Mouse (Mus musculus) layer of hippocampus, postnatal 36 days (tissue): ENCODE measurements around the gene Rtn3. TPM values are rescaled to one million over a fixed set of nuclear protein-coding genes. Genes with fewer than 3 reads are reported as not detected.
"Not testable (repeated sequence)": the region's sequence is repeated elsewhere in the genome, so short reads cannot be mapped to it uniquely, and the experiment has no call there.

ENCODE experiments used
- DNase-seq, 2 experiments: peaks; one replicate each; pipeline ENCODE4 v3.0.0; 2022
- total RNA-seq, 2 experiments: library from RNA; stranded (reverse); gene quantifications; 2 replicates each; pipeline ENCODE4 v1.2.3; 2021

The Rtn3 gene
- total RNA-seq = 100 to 1,000 TPM; 737 to 795 TPM

DNA sequence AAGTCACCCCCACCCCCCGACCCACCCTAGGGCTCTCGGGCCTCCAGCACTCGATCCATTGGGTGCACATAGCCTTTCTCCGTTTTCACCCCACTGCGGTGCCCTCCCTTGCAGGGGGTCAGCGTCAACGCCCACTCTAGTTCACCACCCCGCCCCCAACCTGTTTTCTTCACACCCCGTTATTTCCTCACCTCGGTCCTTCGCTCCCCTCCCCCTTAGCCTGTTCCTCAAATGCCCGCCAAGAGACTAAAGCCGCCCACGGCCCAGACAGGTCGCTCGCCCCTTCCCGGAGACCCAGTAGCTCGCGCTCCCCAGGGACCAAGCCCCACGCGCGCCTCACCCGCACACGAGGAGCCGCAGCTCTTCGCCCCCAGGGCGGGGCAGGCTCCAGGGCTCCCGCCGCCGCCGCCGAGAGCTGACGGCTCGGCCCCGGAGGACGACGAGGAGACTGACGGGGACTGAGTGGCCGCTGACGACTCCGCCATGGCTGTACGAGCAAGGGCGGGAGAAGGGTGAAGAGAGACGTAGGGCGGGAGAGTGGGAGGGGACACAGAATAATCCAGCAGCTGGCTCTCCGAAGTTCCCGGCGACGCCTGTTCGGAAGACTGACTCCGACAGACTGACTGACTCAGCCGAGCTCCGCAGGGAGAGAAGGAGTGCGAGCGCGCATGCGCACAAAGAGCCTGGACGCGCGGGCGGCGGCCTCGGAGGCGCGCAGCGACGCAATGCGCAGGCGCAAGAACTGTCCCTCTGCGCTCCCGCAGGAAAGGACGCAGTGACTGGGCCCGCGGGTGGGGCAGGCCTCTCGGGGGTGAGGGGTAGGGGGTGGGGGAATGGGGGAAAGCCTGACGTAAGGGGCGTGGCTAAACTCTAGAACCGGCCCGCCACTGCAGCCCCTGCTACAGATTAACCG lies at the start of gene Rtn3:
TSS of gene Rtn3 (minus strand) at position 683 of the 913 bp plus-strand sequence.
- peak; percentile 96 for DNase-seq

DNA sequence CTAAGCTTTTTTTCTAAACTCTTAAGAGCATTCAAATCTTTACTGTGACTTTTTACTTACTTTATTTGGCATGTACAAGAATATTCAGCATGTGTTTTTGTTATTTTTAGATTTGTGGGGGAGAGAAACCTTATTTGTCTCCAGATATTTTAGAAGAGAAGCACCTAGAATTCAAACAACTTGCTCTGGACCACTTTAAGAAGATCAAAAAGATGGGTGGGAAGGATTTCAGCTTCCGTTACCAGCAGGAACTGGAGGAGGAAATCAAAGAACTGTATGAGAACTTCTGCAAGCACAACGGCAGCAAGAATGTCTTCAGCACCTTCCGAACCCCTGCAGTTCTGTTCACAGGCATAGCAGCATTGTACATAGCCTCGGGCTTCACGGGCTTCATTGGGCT lies 48.8 kb upstream of the Rtn3 start:
- no peak for DNase-seq

DNA sequence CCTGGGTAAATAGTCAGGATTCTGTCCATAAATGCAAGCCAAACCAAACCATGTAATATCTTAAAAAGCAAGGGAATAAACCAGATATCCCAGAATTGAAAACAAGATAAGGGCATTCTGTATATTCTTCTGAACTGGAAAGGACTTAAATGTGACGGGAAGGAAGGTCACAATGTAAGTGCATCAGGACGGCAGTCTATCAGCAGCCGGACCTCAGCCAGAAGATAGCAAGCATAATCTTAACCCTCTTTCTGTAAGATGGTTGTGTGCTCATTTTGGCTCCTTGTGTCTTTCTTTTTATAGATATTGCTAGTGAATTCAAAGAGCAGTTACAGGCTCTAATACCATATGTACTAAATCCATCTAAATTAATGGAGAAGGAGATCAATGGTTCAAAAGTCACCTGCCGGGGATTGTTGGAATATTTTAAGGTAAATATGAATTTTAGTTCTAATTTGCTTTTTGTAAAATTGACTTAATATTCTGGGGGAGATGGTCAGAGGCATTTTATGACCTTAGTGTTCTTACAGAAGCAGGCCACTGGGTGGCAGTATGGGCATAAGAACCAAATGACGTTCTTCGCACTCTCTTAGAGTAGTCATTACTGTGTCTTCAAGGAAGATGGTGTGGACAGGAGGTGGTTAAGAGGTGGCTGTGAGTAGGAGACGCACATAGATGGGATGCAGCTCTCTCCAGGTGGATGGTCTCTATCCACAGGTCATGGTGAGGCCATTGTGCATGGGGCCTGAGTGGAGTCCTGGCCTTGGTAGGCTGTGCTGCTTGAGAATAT lies 45.8 kb upstream of the Rtn3 start:
- peak; percentile 40 to 61 for DNase-seq

DNA sequence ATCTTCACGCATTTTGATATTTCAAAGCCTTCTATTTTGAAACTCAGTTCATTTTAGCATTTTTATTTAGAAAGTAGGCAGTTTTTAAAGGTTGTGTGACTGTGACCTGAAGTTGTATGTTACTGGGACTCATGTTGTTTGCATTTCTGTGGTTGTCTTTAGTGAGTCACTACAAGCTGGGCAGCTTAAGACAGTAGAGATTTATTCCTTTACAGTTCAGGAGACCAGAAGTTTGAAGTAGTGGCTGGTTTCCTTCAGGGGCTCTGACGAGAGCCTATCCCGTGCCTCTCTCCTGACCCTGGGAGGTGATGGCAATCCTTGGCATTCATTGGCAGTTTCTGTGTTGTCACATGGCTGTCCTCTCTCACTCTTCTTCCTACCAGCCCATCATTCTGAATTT lies 41.8 kb upstream of the Rtn3 start:
- DNase-seq = no peak

DNA sequence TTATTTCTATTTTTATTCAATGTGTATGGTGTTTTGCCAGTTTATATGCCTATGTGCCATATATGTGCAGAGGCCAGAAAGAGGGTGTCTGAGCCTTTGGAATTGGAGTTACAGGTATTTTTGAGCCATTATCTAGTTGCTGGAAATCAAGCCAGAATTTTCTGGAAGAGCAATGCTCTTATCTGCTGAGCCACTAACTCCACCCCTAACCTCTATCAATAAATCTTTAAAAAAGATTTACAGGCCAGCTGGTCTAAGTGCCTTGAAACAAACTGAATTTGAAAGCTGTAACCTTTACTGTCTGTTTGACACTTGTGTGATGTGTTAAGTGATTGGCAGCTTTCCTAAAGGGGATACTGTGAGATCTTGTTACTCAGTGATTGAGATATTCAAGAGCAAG lies 40.7 kb upstream of the Rtn3 start:
- no peak for DNase-seq

DNA sequence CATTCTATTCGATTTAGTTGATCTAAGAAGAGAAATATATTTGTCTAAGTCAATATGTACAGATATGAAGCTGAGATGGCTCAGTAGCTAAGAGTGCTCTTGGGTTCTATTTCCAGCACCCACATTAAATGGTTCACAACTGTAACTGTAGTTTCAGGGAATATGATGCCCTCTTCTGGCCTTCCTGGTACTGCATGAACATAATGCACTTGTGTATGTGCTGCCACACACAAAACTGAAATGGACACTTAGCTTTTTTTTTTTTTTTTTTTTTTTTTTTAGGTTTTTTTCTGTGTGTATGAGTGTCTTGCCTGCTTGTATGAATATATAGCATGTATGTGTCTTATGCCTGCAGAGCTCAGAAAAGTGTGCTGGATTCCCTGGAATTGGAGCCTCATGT lies 40.2 kb upstream of the Rtn3 start:
- DNase-seq = no peak

DNA sequence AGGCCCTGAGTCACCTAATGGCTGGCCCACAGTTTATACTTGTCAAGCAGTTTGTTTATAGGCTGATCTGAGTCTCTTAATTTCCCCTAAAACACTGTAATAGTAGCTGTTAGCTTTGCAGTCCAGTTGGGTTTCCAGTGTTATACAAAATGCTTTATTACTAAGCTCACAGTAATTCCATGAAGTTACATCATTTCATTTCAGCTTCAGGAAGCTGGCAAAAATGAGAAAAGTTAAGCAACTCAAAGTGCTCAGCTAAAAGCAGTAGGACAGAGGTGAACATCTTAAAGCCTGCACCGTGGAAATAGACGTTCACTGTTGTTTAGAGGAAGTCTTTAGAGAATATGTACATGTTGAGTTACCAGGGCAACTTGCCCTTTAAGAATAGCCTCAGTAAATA lies 39.8 kb upstream of the Rtn3 start:
- DNase-seq = no peak

DNA sequence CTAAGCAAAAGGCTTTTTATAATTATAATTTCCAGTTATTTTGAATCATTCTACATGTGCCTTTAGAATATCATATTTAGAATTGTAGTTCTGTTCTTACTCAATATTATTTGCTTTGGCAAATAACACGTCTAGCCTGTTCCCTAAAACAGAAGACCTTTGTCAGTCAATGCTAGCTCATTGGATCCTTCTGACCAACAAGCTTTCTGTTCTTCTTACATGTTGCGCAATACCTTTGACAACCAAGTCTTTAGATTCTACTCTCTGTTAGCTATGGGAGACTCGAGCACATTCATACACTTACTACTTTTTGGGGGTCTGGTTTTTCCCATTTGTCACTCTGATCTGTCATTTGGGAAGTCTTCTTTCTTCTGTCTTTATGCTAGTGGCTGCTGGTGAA lies 38.5 kb upstream of the Rtn3 start:
- no peak for DNase-seq

DNA sequence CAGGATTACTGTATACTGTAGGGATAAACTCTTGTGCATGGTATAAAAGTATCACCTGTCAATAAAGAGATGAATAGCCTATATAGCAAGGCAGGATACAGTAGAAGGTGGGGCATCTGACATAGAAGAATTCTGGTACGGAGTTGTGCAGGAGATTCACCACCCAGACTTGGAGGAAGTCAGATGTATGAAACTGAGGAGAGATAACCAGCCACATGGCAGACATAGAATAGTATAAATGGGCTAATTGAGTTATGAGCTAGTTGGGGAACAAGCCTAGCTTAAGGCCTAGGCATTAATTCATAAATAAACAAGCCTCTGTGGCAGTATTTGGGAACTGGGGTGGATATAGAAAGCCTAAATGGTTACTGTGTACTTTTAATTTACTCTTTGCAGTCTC lies 33.4 kb upstream of the Rtn3 start:
- DNase-seq = no peak

DNA sequence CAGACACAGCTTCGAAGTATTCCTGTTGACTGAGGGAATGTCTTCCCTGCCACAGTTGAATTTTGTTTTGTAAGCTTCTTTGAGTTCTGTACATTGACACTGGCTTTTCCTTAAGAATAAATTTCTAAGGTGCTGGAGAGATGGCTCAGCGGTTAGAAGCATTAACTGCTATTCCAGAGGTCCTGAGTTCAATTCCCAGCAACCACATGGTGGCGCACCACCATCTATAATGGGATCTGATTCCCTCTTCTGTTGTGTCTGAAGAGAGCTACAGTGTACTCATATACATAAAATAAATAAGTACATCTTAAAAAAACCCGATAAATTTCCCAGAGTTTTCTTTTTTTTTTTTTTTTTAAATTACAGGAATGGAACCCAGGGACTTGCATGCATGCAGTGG lies 24.9 kb upstream of the Rtn3 start:
- DNase-seq = no peak

DNA sequence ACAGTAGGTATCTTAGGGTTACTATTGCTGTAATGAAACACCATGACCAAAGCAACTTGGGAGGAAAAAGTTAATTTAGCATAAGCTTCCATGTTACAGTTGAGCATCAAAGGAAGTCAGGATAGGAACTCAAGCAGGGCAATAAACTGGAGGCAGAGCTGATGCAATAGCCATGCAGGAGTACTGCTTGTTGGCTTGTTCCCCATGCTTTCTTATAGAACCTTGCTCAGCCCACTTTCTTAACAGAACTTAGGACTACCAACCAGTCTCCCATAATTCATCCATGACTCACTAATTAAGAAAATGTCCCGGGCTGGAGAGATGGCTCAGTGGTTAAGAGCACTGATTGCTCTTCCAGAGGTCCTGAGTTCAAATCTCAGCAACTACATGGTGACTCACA lies 23.2 kb upstream of the Rtn3 start:
- DNase-seq = no peak

DNA sequence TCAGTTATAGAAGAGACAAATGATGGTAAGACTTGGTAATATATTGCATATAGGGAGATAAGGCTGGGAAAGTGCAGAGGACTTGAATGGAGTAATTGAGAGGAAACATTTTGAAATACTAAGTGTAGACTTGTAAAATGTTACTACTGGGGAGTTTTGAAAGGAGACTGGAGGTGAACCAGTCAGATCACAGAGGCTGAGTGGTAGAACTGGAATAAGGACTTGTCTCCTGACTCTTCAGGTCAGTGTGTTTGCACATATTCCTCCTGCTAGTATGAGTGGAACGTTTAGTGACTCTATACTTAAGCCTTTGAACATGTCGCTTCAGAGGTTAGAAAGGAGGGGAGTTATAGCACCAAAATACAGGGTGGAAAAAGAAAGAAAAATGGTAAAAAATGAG lies 19.4 kb upstream of the Rtn3 start:
- no peak for DNase-seq

DNA sequence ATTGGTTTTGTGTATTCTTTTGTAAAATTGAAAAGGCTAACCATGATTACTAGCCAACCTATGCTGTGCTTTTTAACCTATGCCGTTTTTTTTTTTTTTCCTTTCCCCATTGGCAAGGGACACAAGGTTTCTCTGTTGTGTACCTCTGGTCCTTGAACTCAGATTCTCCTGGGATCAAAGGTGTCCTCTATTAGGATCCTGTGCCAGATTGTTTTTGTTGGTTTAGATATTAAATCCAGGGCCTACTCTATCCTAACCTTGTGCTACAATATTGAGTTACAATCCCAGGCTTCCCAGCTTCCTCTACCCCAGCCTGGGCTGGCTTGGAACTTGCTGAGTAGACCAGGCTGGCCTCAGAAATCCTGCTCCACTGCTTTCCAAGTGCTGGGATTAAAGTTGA lies 17.6 kb upstream of the Rtn3 start:
- no peak for DNase-seq

DNA sequence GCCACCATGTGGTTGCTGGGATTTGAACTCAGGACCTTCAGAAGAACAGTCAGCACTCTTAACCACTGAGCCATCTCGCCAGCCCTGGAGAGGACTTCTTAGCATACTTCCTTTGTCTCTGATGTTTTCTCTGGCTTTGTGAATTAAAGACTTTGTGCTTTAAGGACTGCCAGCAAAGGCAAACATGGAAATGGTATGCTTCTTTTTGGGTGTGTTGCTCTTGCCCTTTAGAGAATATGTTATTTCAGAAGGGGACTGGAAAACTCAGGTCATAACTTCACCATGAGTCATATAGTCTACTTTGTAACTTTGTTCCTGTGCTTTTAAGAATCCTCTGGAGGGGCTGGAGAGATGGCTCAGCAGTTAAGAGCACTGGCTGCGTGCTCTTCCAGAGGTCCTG lies 15.7 kb upstream of the Rtn3 start:
- no peak for DNase-seq

DNA sequence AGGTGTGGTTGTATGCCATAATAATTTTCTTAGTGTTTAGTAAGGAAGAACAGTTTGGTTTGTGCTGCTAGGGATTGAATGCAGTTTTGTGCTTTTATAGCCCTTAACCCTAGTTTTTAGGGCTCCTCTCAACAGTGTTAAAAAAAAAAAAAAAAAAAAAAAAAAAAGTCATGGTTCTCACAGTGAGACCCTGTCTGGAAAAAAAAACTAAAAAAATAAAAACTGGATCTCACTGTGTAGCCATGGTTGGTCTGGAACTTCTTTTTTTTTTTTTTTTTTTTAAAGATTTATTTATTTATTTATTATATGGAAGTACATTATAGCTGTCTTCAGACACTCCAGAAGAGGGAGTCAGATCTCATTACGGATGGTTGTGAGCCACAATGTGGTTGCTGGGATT lies 13.0 kb upstream of the Rtn3 start:
- DNase-seq = not testable (repeated sequence)

DNA sequence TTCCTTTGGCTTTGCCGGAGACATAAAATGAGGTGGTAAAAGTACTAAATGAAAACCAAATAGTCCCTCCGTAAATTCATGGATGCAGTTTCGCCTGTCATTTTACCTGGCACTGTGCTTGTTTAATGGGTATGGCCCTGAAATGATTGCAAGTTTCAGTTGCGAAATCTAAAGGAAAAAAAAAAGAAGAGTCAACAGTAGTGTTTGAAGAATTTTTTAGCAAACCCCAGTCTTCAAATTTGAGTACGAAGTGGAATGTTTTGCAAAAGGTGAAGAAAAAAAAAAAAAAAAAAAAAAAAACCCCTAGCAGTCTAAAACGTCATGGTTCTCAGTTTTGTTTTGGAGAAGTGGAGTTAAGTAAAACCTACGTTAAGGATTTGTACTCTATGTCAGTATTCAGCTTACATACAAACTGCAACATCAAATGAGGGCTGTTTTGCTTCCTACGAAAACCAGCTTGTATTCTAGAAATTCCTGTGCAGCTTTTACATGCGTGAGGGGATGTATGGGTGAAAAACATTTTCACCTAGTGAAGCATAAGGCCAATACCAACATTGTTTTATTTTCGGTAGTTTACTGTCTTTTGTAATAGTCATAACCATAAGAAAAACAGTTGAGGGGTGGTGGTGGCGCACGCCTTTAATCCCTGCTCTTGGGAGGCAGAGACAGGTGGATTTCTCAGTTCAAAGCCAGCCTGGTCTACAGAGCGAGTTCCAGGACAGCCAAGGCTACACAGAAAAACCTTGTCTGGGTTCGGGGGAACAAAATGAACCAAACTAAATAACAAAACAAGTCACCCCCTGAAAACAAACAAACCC lies 12.3 kb upstream of the Rtn3 start:
- DNase-seq = no peak

DNA sequence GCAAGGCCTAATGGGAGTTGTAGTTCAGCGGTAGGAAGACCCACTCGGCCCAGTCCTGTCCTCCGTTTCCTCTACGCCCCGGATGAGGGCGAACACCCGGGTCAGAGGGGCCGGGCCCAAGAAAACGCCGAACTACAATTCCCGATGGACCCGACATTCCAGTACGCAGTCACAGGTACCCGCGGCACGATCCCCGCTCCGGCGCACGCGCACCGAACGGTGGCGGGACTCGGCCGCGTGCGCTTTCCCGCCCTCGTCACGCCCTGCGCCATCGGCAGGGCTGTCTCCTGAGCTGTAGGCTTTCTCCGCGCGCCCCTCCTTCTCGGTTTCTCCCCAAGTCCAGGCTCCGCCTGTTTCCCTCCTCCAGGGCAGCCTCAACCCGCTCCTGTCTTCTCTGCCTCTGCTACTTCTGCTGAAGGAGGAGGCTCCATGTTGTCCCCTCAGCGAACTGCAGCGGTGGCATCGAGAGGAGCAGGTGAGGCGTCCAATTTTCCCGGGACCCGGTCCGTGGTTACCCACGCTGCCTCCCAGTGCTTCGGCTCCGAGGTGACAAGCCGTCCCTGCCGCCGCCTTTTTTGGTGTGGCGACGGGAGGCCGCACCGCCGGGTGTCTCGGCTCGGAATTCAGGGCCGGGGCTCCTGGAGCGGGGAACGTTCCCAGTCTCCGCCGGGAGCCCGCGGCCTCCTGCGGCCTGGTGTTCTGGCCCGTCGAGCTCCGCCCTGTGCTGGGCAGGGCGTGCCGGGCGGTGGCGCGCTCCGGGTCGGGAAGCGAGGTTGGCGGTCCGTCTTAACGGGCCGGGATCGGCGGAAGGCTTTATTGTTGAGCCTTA lies 11.3 kb upstream of the Rtn3 start:
- DNase-seq = peak; percentile 96 to 98

DNA sequence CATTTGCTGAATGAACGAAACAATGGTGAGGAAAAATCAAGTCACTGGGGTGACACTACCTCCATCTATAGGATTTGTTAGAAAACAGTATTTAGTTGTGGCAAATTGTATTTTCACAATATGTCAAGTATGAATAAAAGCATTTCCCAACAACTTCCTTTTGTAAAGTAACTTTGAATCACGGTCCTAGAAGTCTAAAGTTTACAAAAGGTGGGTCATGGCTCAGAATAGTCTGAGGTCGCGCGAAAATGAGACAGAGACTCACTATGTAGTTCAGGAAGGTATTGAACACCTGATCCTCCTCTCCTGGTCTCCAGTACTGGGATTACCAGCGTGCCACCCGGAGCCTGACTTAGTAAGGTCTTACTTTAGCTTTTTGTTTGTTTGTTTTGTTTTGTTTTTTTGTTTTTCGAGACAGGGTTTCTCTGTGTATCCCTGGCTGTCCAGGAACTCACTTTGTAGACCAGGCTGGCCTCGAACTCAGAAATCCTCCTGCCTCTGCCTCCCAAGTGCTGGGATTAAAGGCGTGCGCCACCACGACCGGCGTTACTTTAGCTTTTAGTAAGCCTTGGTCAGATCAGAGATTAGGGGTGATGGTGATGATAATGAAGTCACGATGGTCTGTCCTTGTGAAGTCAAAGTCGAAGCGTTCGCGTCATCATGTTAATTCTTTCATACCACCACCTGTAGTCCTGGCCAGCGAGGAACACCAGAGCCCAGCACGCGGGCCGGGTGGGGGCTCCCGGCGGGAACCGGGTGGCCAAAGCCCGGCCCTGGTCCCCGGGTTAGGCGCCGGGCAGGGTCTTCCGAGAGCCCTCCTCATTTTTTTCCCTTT lies 10.5 kb upstream of the Rtn3 start, which contains the start of gene Atl3:
TSS of gene Atl3 (plus strand) at position 689 of the 835 bp plus-strand sequence.
- no peak for DNase-seq

DNA sequence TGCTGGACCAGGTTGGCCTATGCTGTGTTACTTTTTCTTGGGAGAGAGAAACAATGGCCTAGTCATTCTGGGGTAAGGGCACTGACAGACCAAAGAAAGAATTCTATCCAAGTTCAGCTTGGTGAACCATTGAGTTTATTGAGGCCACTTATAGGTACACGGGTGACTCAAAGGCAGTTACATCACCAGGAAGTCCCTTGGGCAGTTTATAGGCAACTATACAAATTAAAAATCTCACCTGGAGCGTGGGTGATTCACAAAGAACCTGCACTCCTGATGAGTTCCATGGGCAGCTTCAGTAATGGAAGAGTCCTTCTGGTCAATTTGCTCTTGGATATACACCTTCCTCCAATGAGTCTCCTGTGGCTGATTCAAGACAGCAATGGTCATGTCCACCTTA lies 9.6 kb upstream of the Rtn3 start:
- no peak for DNase-seq

DNA sequence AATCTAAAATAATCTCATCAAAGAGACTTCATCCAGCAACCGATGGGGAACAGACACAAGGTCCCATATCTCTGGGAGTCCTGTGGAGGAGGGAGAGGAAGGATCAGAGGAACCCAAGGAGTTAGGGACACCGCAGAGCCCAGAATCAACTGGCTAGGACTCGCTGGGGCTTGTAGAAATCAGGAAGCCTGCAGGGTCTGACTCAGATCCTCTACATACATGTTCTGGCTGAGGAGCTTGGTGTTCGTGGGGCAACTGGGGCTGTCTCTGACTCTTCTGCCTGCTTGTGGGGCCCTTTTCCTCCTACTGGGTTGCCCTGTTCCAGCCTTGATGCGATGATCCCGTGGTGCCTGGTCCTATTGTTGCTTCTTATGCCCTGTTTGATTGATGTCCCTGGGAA lies 8.9 kb upstream of the Rtn3 start:
- DNase-seq = no peak

DNA sequence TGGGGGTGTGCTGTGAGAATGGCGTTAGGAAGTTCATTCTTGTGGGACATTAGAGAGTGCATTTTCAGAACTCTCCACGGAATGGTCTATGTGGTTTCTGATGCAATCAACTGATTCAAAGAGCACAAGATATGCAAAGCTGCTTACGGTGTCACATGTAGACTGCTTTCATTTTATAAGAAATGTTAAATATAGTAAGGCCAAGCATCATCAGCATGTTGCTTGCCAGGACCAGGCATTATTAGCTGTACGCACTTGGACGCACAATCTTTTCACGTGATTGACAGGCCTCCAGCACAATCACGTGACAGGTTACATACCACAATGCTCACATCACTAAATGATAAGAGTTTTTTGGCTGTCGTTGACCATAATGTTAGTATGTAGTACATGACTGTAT lies 4.6 kb upstream of the Rtn3 start:
- DNase-seq = no peak
